8 mouse cellular contexts compared by ENCODE assay signal in the genomic region with DNA sequence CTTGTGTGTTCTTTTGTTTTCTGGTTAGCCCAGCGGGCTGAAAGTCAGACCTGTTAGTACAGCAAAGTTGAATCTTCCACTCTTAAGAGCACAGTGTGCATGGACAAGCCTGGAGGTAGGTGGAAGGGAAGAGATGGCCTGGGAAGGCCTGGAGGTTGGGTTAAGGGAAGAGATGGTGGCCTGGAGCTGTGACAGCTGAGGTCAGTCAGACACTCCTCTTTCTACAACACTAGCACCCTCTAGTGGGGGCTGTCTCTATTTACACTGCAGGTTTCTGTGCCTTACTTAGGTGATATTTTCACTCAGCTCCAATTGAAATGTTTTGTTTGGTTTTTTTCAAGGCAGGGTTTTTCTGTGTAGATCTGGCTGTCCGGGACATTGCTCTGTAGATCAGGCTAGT. TPM values are rescaled to one million over a fixed set of nuclear protein-coding genes. Genes with fewer than 3 reads are reported as not detected.
DNase-seq lines count a peak whose midpoint lies in the region; ATAC-seq and TF ChIP-seq lines count a peak whose summit lies in the region.

No protein-coding gene starts in this region.

- no peak overlapping the region for H3K4me2 ChIP-seq in liver, embryonic 12.5 days
- no peak overlapping the region for H3K4me2 ChIP-seq in embryonic facial prominence, embryonic 14.5 days (ENCODE audit: low read depth, low read length)
- H3K4me2 ChIP-seq in midbrain, embryonic 13.5 days (replicated peaks) = no peak overlapping the region

- no peak for ATAC-seq in liver, embryonic 12.5 days
- ATAC-seq in embryonic facial prominence, embryonic 14.5 days (ENCODE audit: low read depth) = peak; percentile 65; the same call in 1 of the 2 replicates
- ATAC-seq in midbrain, embryonic 13.5 days = peak; percentile 77

- H3K9ac ChIP-seq in liver, adult 2 months (ENCODE audit: low read depth, low read length) = no peak overlapping the region
- no peak overlapping the region for H3K9ac ChIP-seq in liver, embryonic 12.5 days
- H3K9ac ChIP-seq in embryonic facial prominence, embryonic 14.5 days (ENCODE audit: low read depth, low read length) = no peak overlapping the region
- H3K9ac ChIP-seq in midbrain, embryonic 13.5 days (replicated peaks) = no peak overlapping the region

- H3K27me3 ChIP-seq in liver, adult 2 months (ENCODE audit: control insufficient read depth, insufficient read depth, low read length) = no peaks in the 10 kb centered on the region
- H3K27me3 ChIP-seq in liver, embryonic 12.5 days (replicated peaks) = peaks cover 31% of the 10 kb centered on the region
- H3K27me3 ChIP-seq in embryonic facial prominence, embryonic 14.5 days (replicated peaks; ENCODE audit: control insufficient read depth, insufficient read depth, low read length) = no peaks in the 10 kb centered on the region; the same call in 1 of the 2 replicates
- H3K27me3 ChIP-seq in hindbrain, embryonic 10.5 days (ENCODE audit: insufficient read depth, poor library complexity, severe bottlenecking) = peaks cover 54% of the 10 kb centered on the region
- H3K27me3 ChIP-seq in midbrain, embryonic 13.5 days = peaks cover 45% of the 10 kb centered on the region
- no peaks in the 10 kb centered on the region for H3K27me3 ChIP-seq in testis, adult 2 months (ENCODE audit: control insufficient read depth, insufficient read depth, low read length)

- H3K9me3 ChIP-seq in liver, embryonic 12.5 days (replicated peaks) = no peaks in the 10 kb centered on the region
- no peaks in the 10 kb centered on the region for H3K9me3 ChIP-seq in embryonic facial prominence, embryonic 14.5 days (ENCODE audit: control insufficient read depth, low read length)
- no peaks in the 10 kb centered on the region for H3K9me3 ChIP-seq in hindbrain, embryonic 10.5 days
- H3K9me3 ChIP-seq in midbrain, embryonic 13.5 days = no peaks in the 10 kb centered on the region

- 49% methylated on average over 2 of the region's 2 CpGs for WGBS in liver, adult 2 months
- 40% methylated on average over 2 of the region's 2 CpGs for WGBS in liver, embryonic 12.5 days (ENCODE audit: insufficient replicate concordance)
- 56% methylated on average over 2 of the region's 2 CpGs for WGBS in embryonic facial prominence, embryonic 14.5 days
- 53% methylated on average over 2 of the region's 2 CpGs for WGBS in hindbrain, embryonic 10.5 days
- 46% methylated on average over 2 of the region's 2 CpGs for WGBS in midbrain, embryonic 13.5 days

- H3K79me2 ChIP-seq in liver, adult 2 months (ENCODE audit: control insufficient read depth, insufficient read depth, low read length) = no peaks in the 10 kb centered on the region

- peak; percentile 46 for DNase-seq in liver, adult 2 months (ENCODE audit: extremely low read depth, low read depth, low spot score)
- peak; percentile 64 to 86 for DNase-seq in adrenal gland, postnatal 36 days
- peak; percentile 87 for DNase-seq in embryonic facial prominence, embryonic 14.5 days (ENCODE audit: low spot score)
- peak; percentile 68 for DNase-seq in hindbrain, embryonic 10.5 days (ENCODE audit: low spot score)
- DNase-seq in left cerebral cortex, adult 11 months (ENCODE audit: low spot score) = peak; percentile 51

- no peak overlapping the region for H3K27ac ChIP-seq in liver, adult 2 months (replicated peaks; ENCODE audit: insufficient read depth, low read depth, low read length)
- no peak overlapping the region for H3K27ac ChIP-seq in liver, embryonic 12.5 days
- H3K27ac ChIP-seq in embryonic facial prominence, embryonic 14.5 days (replicated peaks; ENCODE audit: low read depth, low read length) = no peak overlapping the region
- no peak overlapping the region for H3K27ac ChIP-seq in hindbrain, embryonic 10.5 days
- no peak overlapping the region for H3K27ac ChIP-seq in midbrain, embryonic 13.5 days
- no peak overlapping the region for H3K27ac ChIP-seq in testis, adult 2 months (ENCODE audit: control insufficient read depth, insufficient read depth, low read depth, low read length)

- no peaks in the 10 kb centered on the region for H3K36me3 ChIP-seq in liver, adult 2 months (ENCODE audit: control insufficient read depth, insufficient read depth, low read length)
- H3K36me3 ChIP-seq in liver, embryonic 12.5 days = no peaks in the 10 kb centered on the region
- no peaks in the 10 kb centered on the region for H3K36me3 ChIP-seq in embryonic facial prominence, embryonic 14.5 days (ENCODE audit: control insufficient read depth, insufficient read depth, low read length)
- H3K36me3 ChIP-seq in hindbrain, embryonic 10.5 days = no peaks in the 10 kb centered on the region
- no peaks in the 10 kb centered on the region for H3K36me3 ChIP-seq in midbrain, embryonic 13.5 days
- no peaks in the 10 kb centered on the region for H3K36me3 ChIP-seq in testis, adult 2 months (ENCODE audit: control insufficient read depth, insufficient read depth, low read length)

- TF ChIP-seq POLR2A in liver, adult 2 months (IDR thresholded peaks at IDR 0.05; ENCODE audit: extremely low read depth, insufficient read depth, low read length) = no peak
- no peak for TF ChIP-seq POLR2A in testis, adult 2 months (IDR thresholded peaks at IDR 0.05; ENCODE audit: control insufficient read depth, low read depth, low read length)

- TF ChIP-seq CTCF in liver, adult 2 months (IDR thresholded peaks at IDR 0.05; ENCODE audit: low read depth, low read length) = peak; percentile 69
- peak; percentile 49; the same call in 1 of the 2 replicates for TF ChIP-seq CTCF in testis, adult 2 months (IDR thresholded peaks at IDR 0.05; ENCODE audit: control insufficient read depth, insufficient read depth, insufficient replicate concordance, low read depth, low read length)

- H3K4me1 ChIP-seq in liver, adult 2 months (ENCODE audit: control insufficient read depth, insufficient read depth, low read length) = no peaks in the 10 kb centered on the region
- no peaks in the 10 kb centered on the region for H3K4me1 ChIP-seq in liver, embryonic 12.5 days
- no peaks in the 10 kb centered on the region for H3K4me1 ChIP-seq in embryonic facial prominence, embryonic 14.5 days (ENCODE audit: control insufficient read depth, insufficient read depth, low read length)
- H3K4me1 ChIP-seq in hindbrain, embryonic 10.5 days (replicated peaks) = peaks cover 8% of the 10 kb centered on the region; the same call in 1 of the 2 replicates
- no peaks in the 10 kb centered on the region for H3K4me1 ChIP-seq in midbrain, embryonic 13.5 days (replicated peaks)
- H3K4me1 ChIP-seq in testis, adult 2 months (ENCODE audit: control insufficient read depth, insufficient read depth, low read length) = no peaks in the 10 kb centered on the region

- H3K4me3 ChIP-seq in liver, adult 2 months (ENCODE audit: insufficient read depth, low read depth, low read length) = no peak overlapping the region
- H3K4me3 ChIP-seq in liver, embryonic 12.5 days = no peak overlapping the region
- H3K4me3 ChIP-seq in embryonic facial prominence, embryonic 14.5 days (ENCODE audit: low read depth, low read length) = no peak overlapping the region
- no peak overlapping the region for H3K4me3 ChIP-seq in hindbrain, embryonic 10.5 days
- no peak overlapping the region for H3K4me3 ChIP-seq in midbrain, embryonic 13.5 days (replicated peaks)
- no peak overlapping the region for H3K4me3 ChIP-seq in testis, adult 2 months (ENCODE audit: control insufficient read depth, low read depth, low read length)

RNA-seq across cellular contexts. Expression of a gene that starts 7.5 kb away (rescaled TPM):
- total RNA-seq in liver, adult 2 months (2014; rRNA removed) = 4.9 and 7.2 TPM in 2 replicates
- 5.5 and 7.8 TPM in 2 replicates for polyA plus RNA-seq in liver, adult 2 months (2012; rRNA removed)
- polyA plus RNA-seq in liver, embryonic 12.5 days (2016; fragmentation: Nextera tagmentation; extraction: Ambion mirVana) = 0.53 and 0.57 TPM in 2 replicates
- total RNA-seq in adrenal gland, postnatal 36 days (2021) = 10 to 100 TPM; 10.3 TPM
- 4.6 and 6.3 TPM in 2 replicates for polyA plus RNA-seq in embryonic facial prominence, embryonic 14.5 days (2014; fragmentation: Nextera tagmentation; extraction: Ambion mirVana)
- polyA plus RNA-seq in hindbrain, embryonic 10.5 days (2016; fragmentation: Nextera tagmentation; extraction: Ambion mirVana) = 18.2 and 23.7 TPM in 2 replicates
- polyA plus RNA-seq in midbrain, embryonic 13.5 days (2015; fragmentation: Nextera tagmentation; extraction: Ambion mirVana) = 17.3 and 31.0 TPM in 2 replicates
- 1.6 and 2.4 TPM in 2 replicates for polyA plus RNA-seq in testis, adult 2 months (2012; rRNA removed)

RNA-seq across cellular contexts. Expression of a gene that starts 23.8 kb away (rescaled TPM):
- 0.28 and 1.2 TPM in 2 replicates for total RNA-seq in liver, adult 2 months (2014; rRNA removed)
- polyA plus RNA-seq in liver, adult 2 months (2012; rRNA removed) = 0.29 and 0.77 TPM in 2 replicates
- 0.24 and 0.27 TPM in 2 replicates for polyA plus RNA-seq in liver, embryonic 12.5 days (2016; fragmentation: Nextera tagmentation; extraction: Ambion mirVana)
- 1 to 10 TPM in 1 of 2 experiments, under 1 TPM in 1; 0.95 to 2.5 TPM for total RNA-seq in adrenal gland, postnatal 36 days (2021)
- polyA plus RNA-seq in embryonic facial prominence, embryonic 14.5 days (2014; fragmentation: Nextera tagmentation; extraction: Ambion mirVana) = 0.48 and 1.1 TPM in 2 replicates
- 0.88 and 1.2 TPM in 2 replicates for polyA plus RNA-seq in hindbrain, embryonic 10.5 days (2016; fragmentation: Nextera tagmentation; extraction: Ambion mirVana)
- polyA plus RNA-seq in midbrain, embryonic 13.5 days (2015; fragmentation: Nextera tagmentation; extraction: Ambion mirVana) = 0.24 and 0.50 TPM in 2 replicates
- 0.69 and 0.77 TPM in 2 replicates for polyA plus RNA-seq in testis, adult 2 months (2012; rRNA removed)
